Mouse (Mus musculus) bone marrow macrophage, adult 2 months (primary cell): ENCODE measurements around the gene Pld4.

Experiments
- CTCF ChIP-seq: IDR thresholded peaks from 2 replicates; pipeline ENCODE4 v1.5.1; 2012; ENCODE audit warnings: low read depth, mild to moderate bottlenecking, low read length, moderate library complexity
- POLR2A ChIP-seq: IDR thresholded peaks from 2 replicates; pipeline ENCODE4 v1.6.1; 2012; ENCODE audit warnings: mild to moderate bottlenecking, low read depth, low read length, borderline replicate concordance

- no peak for TF ChIP-seq CTCF
- TF ChIP-seq POLR2A = no peak
Measured at GRCm38 (mm10) chr12:112802917-112803316, 42.5 kb downstream of the Pld4 start.
